Mouse (Mus musculus) cerebellum, adult 11-12 months (tissue): ENCODE data around the gene Gm10300.
A peak's percentile ranks its signal among the peaks of the same experiment; 100 is the strongest.

ENCODE experiments used
- DNase-seq: peaks from one replicate; pipeline ENCODE4 v3.0.0; 2022

Gene Gm10300

DNA sequence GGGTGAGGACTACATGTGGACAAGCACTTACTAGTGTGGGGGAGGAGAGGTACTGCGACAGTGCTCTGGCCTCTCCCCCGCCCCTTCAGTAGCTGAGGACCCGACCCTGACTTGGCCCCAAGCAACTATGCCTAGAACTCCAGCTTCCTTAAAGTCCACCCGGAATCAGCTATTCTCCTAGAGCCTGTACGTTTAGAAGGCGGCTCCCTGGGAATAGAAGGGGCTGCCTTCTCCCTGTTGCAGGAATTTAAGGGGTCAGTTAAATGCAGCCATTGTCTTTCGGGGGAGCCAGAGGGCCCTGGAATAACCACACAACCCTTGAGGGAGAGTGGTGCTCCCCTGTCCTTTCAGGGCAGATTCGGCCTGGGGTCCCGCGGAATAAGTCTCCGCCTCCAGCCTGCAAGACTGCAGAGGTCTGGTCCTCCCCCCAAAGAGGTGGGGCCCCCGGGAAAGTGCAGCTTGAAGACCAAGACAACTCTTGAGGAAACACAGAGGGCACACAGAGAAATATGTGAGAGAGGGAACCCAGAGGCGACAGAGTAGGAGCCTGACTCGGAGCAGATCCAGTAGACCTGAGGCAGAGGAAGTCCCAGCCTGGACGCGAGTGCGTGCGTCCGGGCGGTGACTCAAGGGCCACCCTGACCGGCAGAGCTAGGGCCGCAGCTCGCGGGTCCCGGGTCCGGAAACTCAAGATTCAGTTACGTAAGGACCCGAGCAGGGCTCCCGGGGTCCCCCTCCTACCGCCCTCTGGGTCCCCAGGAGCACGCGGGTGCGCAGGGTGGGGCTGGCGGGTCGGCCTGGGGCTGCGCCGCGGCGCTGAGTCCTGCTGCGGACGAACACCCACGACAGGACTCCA, at the start of gene Gm10300:
Gm10300 (plus strand) TSS at position 621 of the 856 bp plus-strand sequence.
- DNase-seq = peak; percentile 59

DNA sequence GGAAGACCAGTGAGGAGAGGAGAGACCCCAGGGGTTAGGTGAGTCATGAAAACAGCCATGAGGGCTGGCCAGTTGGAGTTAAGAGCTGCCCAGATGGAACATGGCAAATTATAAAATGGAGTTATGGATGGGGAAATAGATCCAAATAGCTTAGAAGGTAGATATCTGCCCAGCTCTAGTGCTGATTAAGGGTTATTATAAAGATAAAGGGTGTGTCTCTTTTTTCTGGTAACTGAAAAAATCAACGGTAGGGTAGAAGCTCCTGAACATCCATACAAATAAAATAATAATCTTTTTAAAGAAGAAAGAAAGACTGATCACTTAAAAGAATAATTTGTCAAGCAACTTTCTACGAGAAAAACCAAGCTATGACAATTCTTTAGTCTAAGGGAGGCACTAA, 49.2 kb upstream of the Gm10300 start:
- DNase-seq = no peak

DNA sequence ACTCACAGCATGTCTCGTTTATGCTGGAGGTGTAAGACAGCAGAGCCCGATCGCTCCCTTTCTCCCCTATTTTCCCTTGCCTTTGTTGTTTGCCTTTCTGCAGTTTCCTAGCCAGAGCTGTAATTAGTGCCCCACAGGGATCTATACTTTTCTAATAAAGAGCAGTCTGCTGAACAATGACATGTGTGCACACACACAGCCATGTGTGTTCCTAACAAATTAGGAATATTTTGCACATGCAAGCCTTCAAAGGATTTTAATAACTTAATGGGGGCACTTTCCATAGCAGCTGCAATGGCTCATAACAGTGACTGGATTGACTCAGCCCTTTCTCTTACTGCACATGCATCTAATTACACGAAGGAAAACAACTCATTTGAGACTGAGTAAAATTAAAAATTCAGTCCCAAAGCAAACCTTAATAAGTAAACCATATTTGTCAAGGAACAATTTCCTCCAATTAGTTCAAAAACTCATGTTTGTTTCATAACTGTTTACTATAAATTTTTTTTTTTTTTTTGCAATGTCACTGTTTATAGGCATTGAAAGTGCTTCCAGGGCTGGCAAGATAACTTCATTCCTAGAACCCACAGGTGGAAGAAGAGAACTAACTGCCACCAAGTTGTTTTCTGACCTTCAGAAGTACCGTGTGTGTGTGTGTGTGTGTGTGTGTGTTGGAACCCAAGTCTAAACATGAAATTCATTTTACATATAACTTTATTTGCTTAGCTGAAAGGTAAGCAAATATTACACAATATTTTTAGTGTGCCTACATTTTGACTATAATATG, 48.6 kb upstream of the Gm10300 start:
- DNase-seq = no peak

DNA sequence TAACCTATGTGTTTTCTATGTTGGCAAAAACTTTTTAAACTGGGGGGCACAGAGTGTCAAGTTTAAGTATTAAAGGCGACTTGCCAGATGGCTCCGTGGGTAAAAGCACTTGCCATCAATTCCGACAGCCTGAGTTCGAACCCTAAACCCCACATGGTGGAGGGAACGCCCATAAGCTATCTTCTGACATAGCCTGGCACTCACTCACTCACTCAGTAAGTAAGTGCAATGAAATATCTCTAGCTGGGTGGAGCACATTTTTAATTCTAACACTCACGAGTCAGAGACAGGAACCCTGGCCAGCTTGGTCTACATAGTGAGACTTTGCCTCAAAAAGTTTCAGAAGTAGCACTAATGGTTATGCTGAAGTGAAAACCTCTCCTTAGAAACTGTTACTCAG, 47.3 kb upstream of the Gm10300 start:
- no peak for DNase-seq

DNA sequence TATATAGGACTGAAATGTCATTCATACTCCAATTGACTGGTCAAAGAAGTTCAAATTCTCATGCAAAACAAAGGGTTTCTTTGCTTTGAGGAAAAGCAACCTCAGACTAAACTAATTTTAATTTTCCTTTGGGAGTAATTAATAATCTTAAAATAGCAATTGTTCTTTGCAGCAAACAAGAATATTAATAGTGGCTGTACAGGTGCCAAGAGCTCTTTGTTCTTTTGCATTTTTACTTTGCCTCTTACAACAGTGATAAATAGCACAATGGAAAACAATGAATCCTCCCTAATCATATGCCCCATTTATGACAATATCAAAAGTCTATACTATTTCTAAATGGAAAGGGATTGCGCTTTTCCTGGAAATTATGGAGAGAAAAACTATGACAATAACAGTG, 46.7 kb upstream of the Gm10300 start:
- no peak for DNase-seq

DNA sequence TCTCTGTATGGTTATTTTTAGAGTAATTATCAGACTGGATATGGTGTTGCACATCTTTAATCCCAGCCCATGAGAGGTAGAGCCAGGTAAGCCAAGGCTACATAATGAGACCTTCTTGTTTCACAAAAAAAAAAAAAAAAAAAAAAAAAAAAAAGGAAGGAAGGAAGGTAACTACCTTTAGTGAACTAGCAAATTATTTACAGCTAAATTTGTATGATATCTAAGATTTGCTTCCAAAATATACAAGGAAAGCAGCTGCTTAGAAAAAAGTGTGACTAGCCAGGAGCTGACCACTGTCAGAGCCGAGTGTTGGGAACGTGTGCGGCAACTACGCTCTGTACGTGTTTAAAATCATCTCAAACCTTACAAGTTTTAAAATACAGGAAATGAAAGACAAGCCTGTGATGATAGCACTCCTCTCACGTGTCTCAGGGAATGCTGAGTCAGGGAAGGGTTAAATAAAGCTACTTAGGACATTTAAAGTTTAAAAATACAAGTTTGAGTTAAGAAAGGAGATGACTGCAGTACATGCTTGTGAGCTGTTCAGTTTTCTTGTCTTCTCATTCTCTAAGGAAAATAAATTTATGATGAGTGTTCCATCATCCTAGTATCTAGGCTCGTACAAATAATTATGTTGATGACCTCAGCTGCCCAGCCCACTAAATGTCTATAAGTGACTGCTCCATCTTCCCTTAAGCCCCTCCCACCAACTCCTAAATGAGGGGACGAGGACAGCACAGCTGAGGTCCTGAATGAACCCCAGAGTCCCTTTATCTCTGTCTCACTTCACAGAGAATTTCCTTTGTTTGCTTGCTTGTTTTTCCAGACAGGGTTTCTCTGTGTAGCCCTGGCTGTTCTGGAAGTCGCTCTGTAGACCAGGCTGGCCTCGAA, 44.4 kb upstream of the Gm10300 start:
- no peak for DNase-seq

DNA sequence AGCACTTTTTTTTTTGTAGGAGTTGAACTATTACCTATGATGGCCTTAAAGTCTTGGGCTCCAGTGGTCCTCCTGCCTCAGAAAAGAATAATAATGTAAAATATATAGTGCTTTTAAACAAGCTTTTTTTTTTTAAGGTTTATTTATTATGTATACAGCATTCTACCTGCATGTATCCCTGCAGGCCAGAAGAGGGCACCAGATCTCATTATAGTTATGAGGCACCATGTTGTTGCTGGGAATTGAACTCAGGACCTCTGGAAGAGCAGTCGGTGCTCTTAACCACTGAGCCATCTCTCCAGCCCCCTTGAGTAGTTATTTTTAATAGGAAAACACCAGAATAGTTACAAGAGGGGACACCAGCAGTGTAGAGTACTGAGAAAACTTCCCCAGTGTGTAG, 41.3 kb upstream of the Gm10300 start:
- DNase-seq = no peak

DNA sequence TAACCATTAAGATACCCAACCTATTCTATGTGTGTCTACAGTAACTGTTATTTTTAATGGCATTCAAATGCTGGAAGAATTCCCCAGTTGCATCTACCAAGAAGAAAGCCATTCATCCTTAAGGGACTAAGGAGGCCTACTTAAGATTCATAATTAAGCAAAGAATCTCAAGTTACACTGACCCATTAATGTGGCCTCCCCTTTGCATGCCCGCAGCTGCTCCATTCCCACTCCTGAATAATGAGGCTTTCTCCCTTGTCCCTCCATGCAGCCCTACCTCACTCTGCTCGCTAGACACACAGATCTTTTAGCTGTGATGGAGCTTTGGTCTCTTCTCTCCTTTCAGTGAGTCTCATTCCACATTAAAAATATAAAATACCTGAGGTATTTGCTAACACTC, 40.3 kb upstream of the Gm10300 start:
- no peak for DNase-seq

DNA sequence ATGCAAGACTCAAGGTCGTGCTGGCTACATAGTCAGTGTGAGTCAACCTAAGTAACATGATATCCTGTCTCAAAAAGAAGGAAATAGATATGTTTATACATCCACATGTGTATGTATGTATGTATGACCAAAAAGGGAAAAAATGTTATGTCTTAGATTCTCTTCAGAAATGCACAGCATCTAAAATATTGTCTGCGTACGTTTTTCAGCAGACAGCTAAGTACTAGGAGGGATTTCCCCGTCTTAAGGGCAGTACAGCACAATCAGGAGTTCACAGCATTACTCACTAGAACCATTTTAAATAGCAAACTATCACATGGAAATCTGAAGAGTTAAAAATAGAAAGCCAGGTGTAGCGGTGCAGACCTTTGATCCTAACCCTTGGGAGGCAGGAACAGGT, 37.4 kb upstream of the Gm10300 start:
- DNase-seq = no peak

DNA sequence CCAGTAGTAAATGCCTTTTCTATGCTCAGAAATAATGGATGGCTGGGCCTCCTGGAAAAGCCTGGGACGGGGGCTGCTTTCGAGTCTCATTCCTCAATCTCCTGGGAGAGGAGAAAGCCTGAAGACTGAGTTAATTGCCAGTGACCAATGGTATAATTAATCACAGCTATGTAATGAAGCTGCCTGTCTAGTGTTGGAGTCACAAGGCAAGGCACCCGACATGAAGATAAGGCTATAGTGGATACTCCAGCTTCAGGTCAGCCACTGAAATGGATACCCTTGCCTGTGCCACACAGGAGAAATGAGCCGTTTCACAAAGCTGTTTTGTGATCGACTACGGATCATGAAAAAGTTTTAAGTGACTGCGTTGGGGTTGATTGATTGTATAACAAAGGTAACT, 36.5 kb upstream of the Gm10300 start:
- DNase-seq = no peak

DNA sequence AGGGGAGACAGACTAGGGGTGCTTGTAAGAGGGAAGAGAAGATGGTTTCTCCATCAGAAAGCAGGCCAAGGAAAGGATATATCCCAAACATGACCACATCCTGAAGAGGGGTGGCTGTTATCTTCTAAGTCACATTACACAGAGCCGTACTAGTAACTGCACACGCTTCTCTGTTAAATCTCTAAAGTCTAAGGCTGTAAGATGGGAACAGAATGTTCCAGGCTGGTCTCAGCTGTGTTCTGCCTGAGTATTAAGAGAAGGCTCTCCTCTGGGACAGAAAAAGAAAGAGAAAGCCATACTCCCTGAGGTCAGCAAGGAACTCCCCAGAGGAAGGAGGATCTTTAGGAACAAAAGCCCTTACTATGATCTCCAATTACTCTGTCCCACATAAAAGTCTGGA, 35.7 kb upstream of the Gm10300 start:
- no peak for DNase-seq

DNA sequence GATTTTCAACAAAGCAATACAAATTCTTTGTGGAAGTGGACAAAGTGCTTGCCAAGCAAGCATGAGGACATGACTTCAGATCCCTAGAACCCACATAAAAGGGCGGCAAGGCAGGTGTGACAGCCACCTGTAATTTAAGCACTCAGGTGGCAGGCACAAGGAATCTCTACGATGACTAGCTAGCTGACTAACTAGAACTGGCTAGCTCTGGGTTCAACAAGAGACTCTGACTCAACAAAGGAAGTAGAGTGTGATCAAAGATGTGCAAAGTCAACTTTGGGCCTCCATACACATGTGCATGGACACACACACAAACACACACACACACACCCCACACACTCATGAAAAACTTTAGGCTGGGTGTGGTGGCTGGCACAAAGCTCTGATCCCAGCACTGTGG, 35.0 kb upstream of the Gm10300 start:
- DNase-seq = no peak

DNA sequence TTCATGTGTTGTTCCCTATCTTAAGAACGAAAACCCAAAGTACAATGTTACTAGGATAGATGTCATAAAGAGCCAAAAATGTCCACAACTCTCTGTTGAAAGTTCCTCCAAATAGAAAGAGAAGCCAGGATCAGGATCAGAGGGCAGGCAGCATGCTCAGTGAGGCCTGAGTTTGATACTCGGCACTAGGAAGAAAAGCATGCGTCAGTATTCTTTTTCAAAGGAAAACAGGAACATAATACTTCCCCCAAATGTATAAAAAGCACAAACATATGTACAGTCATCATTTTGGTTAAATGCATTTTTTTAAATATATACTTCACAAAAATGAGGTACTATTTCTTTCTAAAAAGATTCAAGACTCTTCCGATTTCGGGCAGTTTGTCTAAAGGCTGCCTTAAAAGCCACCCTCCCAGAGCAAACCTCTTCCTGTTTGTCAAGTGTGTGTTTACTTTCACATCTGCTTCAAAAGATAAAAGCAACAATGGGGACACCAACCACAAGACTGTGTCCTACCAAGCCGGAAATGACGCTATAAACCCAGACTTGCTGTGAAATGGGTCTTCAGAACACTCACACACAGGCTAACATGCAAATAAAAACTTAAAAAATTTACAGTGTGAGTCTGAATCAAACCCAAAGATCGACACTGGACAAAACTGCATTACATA, 34.4 kb upstream of the Gm10300 start:
- no peak for DNase-seq

DNA sequence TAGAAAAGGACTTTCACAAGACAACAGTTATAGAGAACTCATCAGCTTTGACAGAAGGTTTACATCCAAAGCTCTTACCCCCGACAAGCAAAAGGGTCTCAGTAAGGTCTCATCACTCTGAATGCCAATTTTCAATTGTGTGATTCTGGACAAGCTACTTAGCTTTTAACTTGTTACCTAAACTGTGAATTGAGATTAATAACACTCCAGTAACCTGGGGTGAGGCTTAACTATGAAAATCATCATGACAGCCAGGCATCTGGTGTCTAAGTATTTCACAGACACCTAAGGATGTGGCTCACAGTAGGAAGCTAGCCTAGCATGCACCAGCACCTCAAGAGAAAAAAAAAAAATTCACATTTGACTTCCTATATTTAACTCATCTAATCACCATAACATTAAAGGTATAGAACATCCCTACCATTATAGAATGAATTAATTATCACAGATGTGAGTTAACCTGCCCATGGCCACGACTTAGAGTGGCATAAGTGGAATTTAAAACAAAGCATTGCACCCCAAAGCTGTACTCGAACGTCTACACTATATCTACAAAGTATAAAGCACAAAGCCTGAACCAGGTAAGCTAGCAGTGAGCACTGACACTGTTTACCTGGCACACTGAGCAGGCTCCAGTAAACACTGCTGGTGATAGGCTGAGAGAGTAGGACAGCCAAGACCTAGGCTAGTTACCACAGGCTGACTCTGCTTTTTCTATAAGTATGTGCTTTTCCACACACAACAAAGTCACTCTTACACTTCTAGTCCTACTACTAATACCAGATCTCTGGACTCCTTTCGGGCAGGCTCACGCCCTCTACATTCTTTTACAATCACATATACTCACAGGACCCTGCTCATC, 32.8 kb upstream of the Gm10300 start:
- DNase-seq = no peak

DNA sequence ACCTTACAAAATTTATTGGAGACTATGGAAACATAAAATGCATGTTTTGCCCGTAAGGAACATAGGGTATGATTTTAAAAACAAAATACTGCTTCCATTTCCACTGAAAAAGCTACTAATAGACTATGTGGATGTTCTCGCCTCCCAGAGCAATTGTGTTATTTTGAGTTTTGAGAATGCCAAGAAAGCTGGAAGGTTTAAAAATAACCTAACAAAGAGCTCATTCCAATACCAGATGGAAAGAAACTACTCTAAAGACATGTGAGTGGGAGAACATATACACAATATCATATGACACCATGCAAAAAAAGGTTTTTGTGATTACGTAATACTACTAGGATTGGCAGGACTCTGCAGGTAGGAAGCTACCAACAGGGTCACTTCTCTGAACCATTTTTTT, 30.8 kb upstream of the Gm10300 start:
- DNase-seq = no peak

DNA sequence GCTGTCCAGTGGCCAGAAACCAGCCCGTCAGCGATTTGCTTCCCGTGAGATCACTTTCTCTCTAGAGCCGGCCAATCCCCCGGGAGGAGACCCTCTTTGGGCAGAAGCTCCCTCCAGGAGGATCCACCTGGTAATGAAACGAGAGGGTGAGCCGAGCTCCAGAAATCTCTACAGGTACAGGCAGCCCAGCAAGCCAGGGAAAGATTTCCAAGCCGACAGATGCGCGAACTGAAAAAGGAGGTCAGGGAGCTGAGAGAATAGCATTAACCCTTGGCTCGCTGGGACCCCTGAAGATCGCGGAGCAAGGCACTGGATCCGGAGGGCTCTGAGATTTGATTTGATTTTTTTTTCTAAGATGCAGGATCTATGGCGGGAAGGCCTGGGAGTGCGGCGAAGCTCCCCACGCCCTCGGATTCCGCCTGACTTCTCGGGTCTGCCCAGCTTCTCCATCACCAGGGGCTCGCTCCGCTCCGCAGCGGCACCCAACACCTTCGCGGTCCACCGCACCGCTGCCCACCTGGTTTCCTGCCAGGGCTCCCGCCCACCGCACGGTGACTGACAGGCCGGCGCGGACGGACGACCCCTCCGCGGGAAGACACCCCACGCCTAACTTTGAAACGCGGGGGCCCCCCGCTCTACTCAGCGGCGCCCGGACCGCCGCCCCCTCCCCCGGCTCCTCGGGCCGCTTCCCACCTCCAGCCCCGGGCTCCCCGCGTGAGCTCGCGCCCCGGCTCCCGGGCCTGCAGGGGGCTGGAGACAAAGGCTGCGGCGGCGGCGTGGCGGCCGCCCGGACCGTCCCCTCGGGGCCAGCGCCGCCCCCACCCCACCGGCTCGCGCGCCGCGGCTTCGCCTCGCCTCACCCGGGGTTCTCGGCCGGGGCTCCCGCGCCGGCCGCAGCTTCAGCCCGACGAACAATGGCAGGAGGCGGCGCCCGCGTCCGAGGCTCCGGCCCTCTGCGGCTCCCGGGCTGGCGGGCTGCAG, 26.2 kb upstream of the Gm10300 start:
- DNase-seq = peak; percentile 88

DNA sequence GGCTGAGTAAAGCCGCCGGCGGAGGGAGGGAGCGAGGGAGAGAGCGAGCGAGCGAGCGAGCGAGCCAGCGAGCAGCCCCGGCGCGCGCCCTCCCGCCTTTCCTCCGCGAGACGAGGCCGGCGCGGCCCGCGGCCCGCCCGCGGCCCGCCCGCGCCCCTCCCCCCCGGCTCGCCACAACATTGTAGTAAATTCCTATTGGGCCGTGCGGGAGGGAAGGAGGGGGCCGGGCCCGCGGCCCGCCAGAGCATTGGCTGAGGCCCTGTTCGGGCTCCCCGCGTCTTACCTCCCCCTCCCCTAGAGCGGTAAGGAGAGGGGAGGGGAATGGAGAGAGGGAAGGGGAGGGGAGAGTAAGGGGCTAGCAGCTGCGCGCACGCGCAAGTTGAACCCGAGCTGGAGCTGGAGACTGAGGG, 25.5 kb upstream of the Gm10300 start:
- peak; percentile 95 for DNase-seq

DNA sequence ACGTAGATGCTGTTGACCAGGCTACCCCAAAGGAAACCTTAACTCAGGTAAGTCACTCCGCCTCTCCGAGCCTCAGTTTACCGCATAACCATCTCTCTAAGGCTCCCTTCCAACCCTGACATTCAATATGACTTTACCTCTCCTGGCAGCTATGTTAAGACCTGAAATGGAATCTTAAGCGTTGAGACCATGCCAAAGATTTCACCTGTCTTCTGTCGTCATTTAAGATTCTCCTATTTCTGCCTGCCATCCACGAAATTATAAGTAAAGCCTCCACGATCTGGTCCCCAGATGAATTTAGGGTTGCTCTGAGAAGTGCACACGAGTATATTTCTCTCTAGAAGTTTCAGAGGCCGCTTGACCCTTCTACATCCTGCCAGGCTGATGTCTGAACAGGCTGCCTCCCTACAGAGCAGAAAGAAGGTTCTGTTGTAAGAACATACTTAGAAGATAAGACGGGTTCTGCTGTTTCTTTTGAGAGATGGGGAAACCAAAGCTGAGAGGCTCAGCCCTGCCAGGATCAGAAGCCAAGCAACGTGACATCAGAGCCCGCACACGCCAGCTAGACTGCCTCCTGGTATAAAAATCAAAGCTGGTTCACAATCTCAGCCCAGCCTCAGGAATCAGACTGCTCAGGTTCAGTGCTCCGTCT, 24.8 kb upstream of the Gm10300 start:
- DNase-seq = peak; percentile 64

DNA sequence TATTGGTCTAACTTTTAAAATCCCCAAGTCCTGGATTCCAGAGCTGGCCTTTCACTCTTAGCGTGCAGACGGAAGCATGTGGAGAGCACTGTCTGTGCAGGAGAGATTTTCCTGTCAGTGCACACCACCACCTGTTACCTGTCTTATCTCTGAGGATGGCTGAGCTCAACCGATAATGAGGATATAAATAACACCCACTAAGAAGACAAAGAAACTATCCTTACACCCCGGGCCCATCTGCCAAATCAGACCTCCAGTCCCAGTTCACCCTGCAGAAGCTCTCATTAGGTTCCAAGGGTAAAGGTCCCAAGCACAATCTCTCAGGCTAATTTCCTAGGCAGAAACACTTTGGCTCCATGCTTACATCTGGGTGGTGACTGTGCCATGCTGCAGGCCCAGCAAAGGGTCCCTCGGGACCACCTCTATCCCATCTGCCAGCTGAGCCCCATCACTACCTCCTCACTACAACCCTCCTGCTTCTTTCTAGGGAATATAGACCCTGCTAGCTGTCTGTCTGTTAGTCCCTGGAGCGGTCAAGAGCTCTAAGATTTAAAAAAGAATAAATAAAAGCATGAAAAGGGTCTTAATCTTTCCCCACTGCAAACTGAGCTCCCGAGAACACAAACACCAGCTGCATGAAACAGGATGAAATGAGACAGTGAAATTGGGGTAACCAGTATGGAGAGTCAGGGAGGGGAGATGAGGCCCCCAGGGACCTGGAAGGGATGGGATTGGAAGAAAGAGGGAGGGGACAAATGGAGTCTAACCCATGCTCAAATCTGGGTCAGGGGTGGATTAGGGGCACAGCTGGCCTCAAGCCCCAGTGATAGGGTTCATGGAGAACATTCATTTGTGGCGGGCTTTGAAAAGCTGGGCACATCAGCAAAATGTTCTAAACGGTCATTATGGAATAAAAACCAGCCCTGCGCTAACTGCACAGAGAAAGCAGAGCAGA, 22.9 kb upstream of the Gm10300 start:
- DNase-seq = no peak
